Mouse (Mus musculus): Measurements from ENCODE around the gene Magix. TPM values are rescaled to one million over a fixed set of nuclear protein-coding genes. Genes with fewer than 3 reads are reported as not detected.
"Not testable (repeated sequence)": the region's sequence is repeated elsewhere in the genome, so short reads cannot be mapped to it uniquely, and the experiment has no call there.

The Magix gene
- total RNA-seq (2017): not detected in 3 replicates

DNA sequence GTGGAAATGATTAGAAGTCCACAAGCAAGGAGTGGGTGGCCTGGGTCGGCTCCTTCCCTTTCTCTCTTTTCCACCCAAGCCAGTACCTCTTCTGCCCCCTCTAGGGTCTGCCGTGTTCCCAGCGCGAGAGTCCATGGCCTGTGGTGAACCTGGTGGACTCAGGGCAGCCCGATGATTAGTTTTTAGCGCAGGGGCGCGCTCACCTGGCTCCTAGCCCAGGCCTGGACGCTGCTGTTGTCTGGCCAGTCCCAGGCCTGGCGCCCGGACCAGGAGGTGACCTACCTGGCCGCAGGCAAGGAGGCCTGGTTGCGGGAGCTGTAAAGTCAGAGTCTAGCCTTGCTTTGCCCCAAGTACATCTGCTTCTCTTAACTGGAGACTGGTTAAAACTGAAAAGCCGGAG lies at the start of gene Magix:
Gene Magix, minus strand, starts transcription at position 388 of the 400 bp plus-strand sequence.
- no peak for ATAC-seq (replicated peaks; ENCODE audit: insufficient number of reproducible peaks, low FRiP score, low TSS enrichment, poor library complexity, severe bottlenecking)

DNA sequence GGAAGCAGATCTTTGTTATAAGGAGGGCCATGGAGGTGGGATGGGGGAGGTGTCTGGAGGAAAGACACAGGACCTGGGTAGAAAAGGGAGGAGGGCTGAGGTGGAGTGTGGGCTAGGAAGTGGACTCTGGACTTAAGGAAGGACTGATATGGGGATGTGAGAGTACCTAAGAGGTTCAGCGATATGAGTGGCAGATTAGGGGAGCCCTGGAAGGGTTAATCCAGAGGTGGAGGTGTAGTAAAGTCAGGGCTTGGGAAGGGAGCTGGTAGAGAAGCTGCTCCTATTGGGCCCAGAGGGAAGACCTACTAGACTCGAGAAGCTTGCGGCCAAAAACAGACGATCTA lies 47.8 kb upstream of the Magix start:
- no peak for ATAC-seq (replicated peaks; ENCODE audit: insufficient number of reproducible peaks, low FRiP score, low TSS enrichment, poor library complexity, severe bottlenecking)

DNA sequence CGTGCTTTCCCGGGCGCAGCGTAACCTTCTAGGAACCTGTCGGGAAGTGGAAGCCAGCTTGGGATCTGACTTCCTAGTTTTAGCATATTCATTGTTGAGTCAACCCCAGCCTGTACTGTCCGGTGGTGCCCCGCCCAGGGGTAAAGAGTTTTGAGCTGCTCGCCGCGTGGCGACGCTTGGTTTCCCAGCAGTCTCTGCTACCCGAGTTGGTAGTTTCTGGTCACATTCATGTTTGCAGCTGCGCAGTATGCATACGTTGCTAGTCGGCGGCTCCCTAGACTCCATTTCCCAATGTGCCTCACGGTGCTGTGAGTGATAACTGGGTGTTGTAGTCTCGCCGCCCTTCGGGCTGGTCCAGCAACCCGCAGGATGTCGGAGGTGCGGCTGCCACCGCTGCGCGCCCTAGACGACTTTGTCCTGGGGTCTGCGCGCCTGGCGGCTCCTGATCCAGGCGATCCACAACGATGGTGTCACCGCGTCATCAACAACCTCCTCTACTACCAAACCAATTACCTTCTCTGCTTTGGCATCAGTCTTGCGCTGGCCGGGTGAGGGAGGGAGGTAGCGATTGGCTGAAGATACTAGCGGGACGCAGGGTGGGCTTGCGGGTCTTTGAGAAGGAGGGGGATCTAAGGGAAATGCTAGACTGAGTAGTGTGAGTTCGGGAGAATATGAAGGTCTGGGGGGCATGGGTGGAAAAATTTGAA lies 47.3 kb upstream of the Magix start, which contains the start of gene Praf2:
Gene Praf2, plus strand, starts transcription at position 225 of the 707 bp plus-strand sequence.
- peak; percentile 92 for ATAC-seq (replicated peaks; ENCODE audit: insufficient number of reproducible peaks, low FRiP score, low TSS enrichment, poor library complexity, severe bottlenecking)

DNA sequence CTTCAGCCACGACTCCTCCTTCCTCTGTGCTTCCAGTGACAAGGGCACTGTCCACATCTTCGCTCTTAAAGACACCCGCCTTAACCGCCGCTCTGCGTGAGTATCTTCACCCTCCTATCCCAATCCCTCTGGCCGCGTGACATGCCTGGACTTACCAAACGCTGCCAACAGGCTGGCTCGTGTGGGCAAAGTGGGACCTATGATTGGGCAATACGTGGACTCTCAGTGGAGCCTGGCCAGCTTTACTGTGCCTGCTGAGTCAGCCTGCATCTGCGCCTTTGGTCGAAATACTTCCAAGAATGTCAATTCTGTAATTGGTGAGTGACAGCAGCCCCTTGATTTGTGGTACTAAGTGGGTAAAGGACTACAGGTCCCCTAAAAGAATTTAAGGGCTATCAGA lies 46.1 kb upstream of the Magix start:
- no peak for ATAC-seq (replicated peaks; ENCODE audit: insufficient number of reproducible peaks, low FRiP score, low TSS enrichment, poor library complexity, severe bottlenecking)

DNA sequence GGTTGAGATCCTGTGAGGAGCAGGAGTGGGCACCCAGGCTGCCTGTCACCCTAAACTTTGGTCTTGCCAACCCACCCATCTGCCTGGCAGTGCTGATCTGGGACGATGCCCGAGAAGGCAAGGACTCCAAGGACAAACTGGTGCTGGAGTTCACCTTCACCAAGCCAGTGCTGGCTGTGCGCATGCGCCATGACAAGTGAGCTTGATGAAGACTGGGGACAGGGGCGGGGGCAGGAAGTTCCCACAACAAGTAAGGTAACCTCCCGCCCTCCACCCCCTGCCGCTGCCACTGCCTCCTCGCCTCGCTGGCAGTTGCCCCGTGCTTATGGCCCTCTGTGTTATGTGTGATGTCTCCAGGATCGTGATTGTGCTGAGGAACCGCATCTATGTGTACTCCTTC lies 44.8 kb upstream of the Magix start:
- ATAC-seq (replicated peaks; ENCODE audit: insufficient number of reproducible peaks, low FRiP score, low TSS enrichment, poor library complexity, severe bottlenecking): no peak

DNA sequence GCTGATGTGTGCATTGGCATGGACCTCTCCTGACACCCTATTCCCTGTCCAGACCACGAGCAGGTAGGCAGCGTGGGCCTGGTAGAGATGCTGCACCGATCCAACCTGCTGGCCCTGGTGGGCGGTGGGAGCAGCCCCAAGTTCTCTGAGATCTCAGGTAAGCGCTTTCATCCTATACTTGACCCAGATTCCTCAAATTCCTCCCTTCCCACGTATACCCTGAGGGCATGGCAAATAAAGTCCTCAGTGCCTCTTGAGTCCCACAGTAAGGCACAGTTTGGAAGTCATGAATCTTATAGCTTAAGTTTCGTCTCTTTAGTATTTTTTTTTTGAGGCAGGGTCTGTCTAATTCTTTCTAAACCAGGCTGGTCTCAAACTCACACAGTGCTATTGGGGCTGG lies 43.1 kb upstream of the Magix start:
- ATAC-seq (replicated peaks; ENCODE audit: insufficient number of reproducible peaks, low FRiP score, low TSS enrichment, poor library complexity, severe bottlenecking): no peak

DNA sequence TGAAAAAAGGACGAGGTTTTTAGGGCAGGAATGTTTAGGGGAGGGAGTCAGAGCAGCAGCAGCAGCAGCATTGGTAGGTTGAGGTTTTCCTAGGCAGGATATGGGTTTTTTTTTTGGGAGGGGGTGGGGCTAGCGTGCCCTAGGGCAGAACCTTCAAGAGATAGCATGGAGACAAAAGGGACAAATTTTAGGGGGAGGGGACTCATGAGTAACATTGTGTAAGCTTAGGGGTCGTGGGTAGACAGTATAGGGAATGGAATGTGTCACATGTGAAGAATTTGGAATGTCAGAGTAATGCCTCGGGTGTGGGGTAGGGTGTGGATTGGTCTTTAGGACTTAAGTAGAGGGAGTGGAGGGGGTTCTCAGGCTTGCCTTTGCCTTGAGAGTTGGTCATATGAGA lies 41.6 kb upstream of the Magix start:
- no peak for ATAC-seq (replicated peaks; ENCODE audit: insufficient number of reproducible peaks, low FRiP score, low TSS enrichment, poor library complexity, severe bottlenecking)

DNA sequence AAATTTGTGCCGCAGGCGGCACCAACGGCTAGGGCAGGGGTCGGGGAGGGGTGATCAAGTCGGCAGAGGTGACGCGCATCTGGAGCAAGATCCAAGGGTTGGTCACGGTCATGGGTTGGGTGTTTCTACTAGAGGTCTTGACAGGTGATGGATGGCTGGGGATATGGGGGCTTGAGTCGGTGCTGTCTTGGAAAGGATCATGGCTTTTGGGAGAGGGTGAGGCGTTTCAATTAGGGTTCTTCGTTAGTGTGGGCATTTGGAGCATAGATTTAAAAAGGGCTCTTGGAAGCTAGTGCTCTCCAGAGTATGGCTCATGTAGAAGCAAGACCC lies 41.2 kb upstream of the Magix start:
- ATAC-seq (replicated peaks; ENCODE audit: insufficient number of reproducible peaks, low FRiP score, low TSS enrichment, poor library complexity, severe bottlenecking): no peak

DNA sequence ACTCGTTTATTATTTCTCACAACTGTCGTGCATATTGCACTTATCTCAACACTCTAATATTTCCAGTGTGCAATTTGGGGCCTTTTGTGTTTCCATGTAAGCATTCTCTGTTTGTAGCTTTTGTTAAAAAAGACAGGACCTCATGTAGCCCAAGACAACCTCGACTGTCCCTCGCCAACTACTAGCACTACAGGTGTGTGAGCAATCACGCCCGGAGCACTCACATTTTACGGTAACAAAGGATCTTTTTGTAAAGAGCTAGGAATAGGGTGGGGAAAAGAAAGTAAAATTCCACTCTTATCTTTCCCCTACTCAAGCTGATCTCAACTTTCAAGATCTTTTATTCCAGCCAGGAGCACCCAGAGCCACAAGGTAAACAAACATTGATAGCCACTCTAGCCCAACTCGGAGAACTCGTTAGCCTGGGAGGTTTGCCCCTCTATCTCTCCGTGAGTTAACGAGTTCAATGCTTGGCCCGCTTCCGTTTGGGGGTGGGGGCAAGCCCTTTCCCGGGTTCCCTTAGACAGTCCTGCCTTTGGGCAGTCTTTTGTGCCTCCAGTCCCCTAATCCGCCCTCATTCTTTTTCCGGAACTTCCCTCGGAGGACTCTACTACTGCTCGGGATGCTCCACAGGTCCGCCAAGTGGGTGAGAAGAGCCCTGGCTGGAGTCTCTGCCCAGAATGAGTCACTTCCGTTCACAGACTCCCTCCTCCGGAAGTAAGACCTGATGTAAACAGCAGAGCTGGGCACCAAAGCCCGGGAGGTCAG lies 40.6 kb upstream of the Magix start, which contains the start of gene Gm45208:
Gene Gm45208, plus strand, starts transcription at position 732 of the 768 bp plus-strand sequence.
- ATAC-seq (replicated peaks; ENCODE audit: insufficient number of reproducible peaks, low FRiP score, low TSS enrichment, poor library complexity, severe bottlenecking): peak; percentile 86

DNA sequence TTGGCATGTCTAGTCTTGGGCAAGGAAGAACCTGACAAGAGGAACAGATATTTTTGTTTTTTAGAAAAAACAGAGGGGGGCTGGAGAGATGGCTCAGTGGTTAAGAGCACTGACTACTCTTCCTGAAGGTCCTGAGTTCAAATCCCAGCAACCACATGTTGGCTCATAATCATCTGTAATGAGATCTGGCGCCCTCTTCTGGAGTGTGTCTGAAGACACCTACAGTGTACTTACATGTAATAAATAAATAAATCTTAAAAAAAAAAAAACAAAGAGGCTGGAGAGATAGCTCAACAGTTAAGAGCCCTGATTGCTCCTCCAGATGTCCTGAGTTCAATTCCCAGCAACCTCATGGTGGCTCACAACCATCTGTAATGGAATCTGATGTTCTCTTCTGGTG lies 35.0 kb upstream of the Magix start:
- not testable (repeated sequence) for ATAC-seq (replicated peaks; ENCODE audit: insufficient number of reproducible peaks, low FRiP score, low TSS enrichment, poor library complexity, severe bottlenecking)

DNA sequence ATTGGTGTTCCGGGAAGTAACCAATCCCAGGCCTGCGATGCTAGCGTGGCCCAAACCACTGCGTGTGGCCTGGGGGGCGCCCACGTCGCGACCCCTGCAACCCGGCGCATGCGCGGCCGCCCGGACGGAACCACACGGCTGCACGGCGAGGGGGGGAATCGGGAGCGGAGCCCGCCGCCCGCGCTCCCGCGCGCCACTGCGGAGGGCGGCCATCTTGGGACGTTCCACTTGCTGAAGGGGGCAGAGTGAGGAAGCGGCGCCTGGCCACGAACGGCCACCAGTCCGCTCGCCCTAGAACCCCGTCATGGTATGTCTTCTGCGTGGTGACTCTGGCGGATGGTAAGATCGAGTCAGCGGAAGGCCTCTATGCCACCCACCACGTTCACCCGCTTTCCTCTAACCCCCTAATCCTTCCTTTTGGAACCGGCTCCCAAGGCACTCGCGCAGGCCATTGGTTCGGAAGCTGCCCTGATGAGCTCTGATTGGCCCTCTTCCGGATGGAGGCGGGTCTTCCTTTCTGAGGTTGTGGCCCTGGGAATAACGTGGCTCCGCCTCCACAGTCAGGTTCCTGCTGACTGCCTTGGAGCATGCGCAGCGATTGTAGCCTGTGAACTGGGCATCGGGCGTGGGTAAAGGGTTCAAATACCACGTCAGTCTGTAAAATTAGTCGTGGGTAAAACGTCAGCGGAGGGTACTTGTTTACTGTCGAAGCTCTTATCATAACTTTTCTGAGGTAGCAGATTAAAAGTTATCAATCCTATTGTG lies 33.3 kb upstream of the Magix start, which contains the start of gene Wdr45:
Gene Wdr45, plus strand, starts transcription at position 199 of the 765 bp plus-strand sequence.
- peak; percentile 99 for ATAC-seq (replicated peaks; ENCODE audit: insufficient number of reproducible peaks, low FRiP score, low TSS enrichment, poor library complexity, severe bottlenecking)

DNA sequence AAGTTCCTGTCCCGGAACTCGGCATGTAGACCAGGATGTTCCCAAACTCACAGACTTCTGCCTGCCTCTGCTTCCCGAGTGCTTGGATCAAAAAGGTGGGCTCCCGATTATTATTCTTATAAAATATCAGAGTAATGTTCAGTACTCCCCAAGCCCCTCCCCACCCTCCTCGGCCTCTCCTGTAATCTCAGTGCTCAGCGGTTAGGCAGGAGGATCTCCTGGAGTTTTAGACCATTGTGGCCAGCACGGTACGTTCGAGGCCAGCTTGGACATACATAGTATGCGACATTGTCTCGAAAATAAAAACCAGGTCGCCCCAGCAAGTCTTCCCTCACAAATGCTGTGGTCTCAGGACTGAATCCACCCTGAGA lies 32.7 kb upstream of the Magix start:
- ATAC-seq (replicated peaks; ENCODE audit: insufficient number of reproducible peaks, low FRiP score, low TSS enrichment, poor library complexity, severe bottlenecking): not testable (repeated sequence)

DNA sequence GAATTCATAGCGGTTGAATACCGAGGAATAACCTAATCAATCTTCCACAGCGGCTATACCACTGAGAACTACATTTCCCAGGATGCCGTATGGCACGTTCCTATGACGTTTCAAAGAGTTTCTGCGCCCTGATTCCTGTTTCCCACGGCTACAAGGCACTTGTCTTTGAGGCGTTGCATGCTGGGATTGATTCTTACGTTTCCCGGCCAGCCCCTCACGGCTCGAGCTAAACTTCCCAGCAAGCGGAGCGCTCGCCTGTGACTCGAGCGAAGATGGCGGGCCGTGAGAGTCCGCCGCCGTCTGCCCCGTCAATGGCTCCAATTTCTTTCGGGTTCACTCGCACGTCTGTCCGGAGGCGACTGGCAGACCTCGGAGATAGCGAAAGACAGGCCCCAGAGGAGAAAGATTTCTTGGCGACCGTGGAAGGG lies 15.9 kb upstream of the Magix start, which contains the start of gene Gpkow:
Gene Gpkow, plus strand, starts transcription at position 178 of the 428 bp plus-strand sequence.
- peak; percentile 99 for ATAC-seq (replicated peaks; ENCODE audit: insufficient number of reproducible peaks, low FRiP score, low TSS enrichment, poor library complexity, severe bottlenecking)

DNA sequence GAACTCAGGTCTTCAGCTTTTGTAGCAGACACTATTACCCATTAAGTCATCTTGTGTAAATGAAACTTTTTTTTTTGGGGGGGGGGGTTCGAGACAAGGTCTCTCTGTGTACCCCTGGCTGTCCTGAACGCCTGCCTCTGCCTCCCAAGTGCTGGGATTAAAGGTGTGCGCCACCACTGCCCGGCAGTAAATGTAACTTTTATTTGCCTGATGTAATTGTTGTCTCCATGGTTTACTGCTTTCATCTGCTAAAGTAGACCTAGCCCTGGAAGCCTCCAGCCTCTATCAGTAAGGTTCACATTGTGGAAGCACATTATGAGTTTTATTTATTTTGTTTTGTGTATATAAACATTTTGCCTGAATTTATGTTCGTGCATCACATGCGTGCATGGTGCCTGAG lies 15.5 kb upstream of the Magix start:
- ATAC-seq (replicated peaks; ENCODE audit: insufficient number of reproducible peaks, low FRiP score, low TSS enrichment, poor library complexity, severe bottlenecking): no peak

DNA sequence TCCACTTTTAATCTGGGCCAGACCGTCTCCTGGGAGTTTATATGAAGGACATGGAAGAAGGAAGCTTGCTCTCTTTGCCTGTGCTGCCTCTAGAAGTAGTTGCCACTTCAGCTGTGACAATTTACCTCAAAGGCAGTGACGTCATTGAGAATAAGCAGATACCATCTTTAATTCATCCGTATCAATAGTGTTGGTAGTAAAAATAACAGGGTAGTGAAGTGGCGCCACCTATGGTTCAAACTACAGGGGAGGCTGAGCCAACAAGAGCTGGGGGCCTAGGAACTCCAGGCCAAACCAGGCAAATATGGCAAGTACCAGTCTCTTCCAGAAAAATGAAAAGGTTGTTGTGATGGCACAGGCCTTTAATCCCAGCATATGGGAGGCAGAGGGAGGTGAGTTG lies 11.8 kb upstream of the Magix start:
- ATAC-seq (replicated peaks; ENCODE audit: insufficient number of reproducible peaks, low FRiP score, low TSS enrichment, poor library complexity, severe bottlenecking): peak; percentile 62

DNA sequence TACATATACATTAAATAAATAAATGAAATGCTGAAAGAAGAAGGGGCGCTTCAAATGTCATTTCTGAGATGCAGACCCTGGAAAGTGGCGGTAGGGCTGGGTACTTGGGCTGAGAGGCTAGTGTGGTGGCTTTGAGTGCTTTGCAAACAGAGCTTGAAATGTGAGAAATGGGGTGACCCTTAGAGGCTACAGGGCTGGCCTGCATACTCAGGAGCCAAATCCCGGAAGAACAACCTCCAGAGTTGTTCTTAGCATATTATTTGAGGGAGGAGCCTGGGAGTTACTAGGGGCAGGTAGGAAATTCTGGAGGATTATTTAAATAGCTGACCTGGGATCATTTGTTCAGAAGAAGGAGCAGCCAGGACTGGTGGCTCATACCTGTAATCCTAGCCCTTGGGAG lies 9.4 kb upstream of the Magix start:
- ATAC-seq (replicated peaks; ENCODE audit: insufficient number of reproducible peaks, low FRiP score, low TSS enrichment, poor library complexity, severe bottlenecking): no peak

DNA sequence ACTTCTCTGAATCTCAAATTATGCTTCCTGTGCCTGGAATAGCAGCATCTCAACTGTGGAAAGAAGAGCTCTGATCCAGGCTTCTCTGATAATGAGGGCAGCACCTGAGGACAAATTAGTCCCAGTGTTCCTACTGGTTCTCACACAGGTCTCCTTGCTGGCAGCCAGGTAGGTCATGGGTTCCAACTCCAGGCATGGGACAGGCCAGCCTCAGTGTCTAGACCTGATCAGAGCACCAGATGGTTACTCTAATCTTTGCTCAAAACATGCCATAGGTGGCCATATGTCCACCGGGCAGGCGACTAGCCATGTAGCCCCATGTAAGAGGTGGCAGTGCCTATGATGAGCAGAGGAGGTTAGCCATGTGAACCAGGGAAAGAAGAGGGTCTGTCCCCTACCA lies 7.3 kb upstream of the Magix start:
- no peak for ATAC-seq (replicated peaks; ENCODE audit: insufficient number of reproducible peaks, low FRiP score, low TSS enrichment, poor library complexity, severe bottlenecking)

DNA sequence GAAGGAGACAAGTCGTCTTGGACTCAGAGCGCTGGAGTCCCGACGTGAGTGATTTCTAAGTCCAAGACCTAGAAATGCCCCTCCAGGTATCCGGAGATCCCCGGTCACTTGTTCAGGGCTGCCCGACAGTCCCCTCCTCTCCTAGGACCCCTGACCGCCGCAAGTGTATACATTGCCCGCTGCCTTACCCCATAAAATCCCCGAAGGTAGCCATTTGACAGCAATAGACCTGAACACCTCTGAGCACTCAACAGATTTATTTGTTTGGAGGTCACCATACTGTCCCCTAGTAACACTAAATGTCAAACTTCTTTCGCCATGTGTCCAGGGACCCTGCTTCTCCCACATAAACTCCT lies 1.0 kb downstream of the Magix start:
- no peak for ATAC-seq (replicated peaks; ENCODE audit: insufficient number of reproducible peaks, low FRiP score, low TSS enrichment, poor library complexity, severe bottlenecking)

DNA sequence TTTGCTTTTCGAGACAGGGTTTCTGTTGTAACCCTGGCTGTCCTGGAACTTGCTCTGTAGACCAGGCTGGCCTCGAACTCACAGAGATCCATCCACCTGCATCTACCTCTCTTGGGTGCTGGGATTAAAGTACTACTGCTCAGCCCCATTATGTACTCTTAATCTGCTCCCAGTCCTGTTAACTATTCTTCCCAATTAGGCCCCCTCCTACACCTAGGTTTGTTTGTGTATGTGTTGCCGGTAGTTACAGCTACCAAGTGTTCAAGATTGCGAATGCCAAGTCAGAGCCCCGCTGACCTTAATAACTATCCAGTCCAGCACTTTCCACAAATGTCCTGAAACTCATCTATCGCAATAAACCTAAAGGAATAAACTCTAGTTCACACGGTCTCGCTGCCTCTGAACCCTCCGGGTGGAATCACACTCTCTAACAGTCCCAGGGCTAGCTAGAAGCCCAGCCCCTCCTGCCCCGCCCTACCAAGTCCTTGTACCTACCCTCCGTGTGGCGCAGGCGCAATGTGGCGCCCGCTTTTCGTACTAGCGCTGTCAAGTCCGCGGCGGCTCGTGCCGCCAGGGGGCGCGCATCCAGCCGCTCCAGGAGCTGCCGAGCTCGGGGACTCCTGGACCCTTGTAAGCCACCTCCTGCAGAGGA lies 1.5 kb downstream of the Magix start:
- peak; percentile 95 for ATAC-seq (replicated peaks; ENCODE audit: insufficient number of reproducible peaks, low FRiP score, low TSS enrichment, poor library complexity, severe bottlenecking)
